ENCODE assay signal across 17 mouse cellular contexts in the genomic region with DNA sequence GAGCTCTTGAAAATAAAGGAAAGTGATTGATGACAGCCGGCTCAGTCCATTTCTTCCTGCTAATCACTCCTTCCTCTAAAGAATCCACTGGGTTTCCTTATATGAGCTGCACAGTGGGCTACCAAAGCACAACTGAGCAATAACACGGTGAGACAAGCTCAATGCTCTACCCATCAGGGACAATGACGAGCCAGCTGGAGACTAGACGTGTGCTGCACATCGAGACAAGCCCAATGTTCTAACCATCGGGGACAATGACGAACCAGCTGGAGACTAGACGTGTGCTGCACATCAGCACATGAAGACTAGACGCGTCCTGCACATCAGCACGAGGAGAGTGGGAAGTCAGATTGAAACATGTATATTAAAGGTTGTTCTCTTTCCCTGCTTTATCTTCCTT.
DNase-seq lines count a peak whose midpoint lies in the region; ATAC-seq and TF ChIP-seq lines count a peak whose summit lies in the region.
"Had no signal": no experiment of that assay in that cellular context is flagged by ENCODE, and none has a peak within 500 bp of the region (broad histone marks: within the 10 kb centered on the region; RNA-seq: fewer than 3 reads in every experiment).

No protein-coding gene starts in this region.

- TF ChIP-seq CTCF in kidney, postnatal 0 days (IDR thresholded peaks at IDR 0.05; ENCODE audit: low read depth) = no peak

- H3K9ac ChIP-seq in kidney, postnatal 0 days (ENCODE audit: low read depth, low read length) = no peak overlapping the region
- H3K9ac ChIP-seq in hindbrain, embryonic 12.5 days = no peak overlapping the region
- H3K9ac ChIP-seq in neural tube, embryonic 13.5 days = no peak overlapping the region
- H3K9ac ChIP-seq: embryonic facial prominence, embryonic 12.5 days; limb, embryonic 15.5 days; liver, postnatal 0 days had no signal

- H3K4me3 ChIP-seq in kidney, postnatal 0 days (replicated peaks; ENCODE audit: low read depth, low read length) = no peak overlapping the region
- H3K4me3 ChIP-seq in hindbrain, embryonic 12.5 days = no peak overlapping the region
- H3K4me3 ChIP-seq in neural tube, embryonic 13.5 days = no peak overlapping the region
- H3K4me3 ChIP-seq: embryonic facial prominence, embryonic 12.5 days; forebrain, embryonic 10.5 days; limb, embryonic 15.5 days had no signal

- no peak overlapping the region for H3K27ac ChIP-seq in kidney, postnatal 0 days
- peak overlapping the region; percentile 52 for H3K27ac ChIP-seq in hindbrain, embryonic 12.5 days
- H3K27ac ChIP-seq in neural tube, embryonic 13.5 days (replicated peaks) = no peak overlapping the region
- H3K27ac ChIP-seq: embryonic facial prominence, embryonic 12.5 days; forebrain, embryonic 10.5 days; limb, embryonic 15.5 days had no signal

- H3K4me2 ChIP-seq in kidney, postnatal 0 days (ENCODE audit: low read length) = no peak overlapping the region
- peak overlapping the region; percentile 25; the same call in 1 of the 2 replicates for H3K4me2 ChIP-seq in hindbrain, embryonic 12.5 days (replicated peaks)
- H3K4me2 ChIP-seq in neural tube, embryonic 13.5 days = peak overlapping the region; percentile 25
- H3K4me2 ChIP-seq: embryonic facial prominence, embryonic 12.5 days; limb, embryonic 15.5 days had no signal

- H3K27me3 ChIP-seq in kidney, postnatal 0 days (ENCODE audit: insufficient read depth, low read length) = no peaks in the 10 kb centered on the region
- no peaks in the 10 kb centered on the region for H3K27me3 ChIP-seq in hindbrain, embryonic 12.5 days
- H3K27me3 ChIP-seq in neural tube, embryonic 13.5 days = no peaks in the 10 kb centered on the region
- H3K27me3 ChIP-seq: embryonic facial prominence, embryonic 12.5 days; limb, embryonic 15.5 days; Patski had no signal

- no peak for ATAC-seq in kidney, postnatal 0 days (replicated peaks; ENCODE audit: low FRiP score, low read depth)
- ATAC-seq in hindbrain, embryonic 12.5 days (ENCODE audit: low FRiP score) = peak; percentile 78
- ATAC-seq in neural tube, embryonic 13.5 days (ENCODE audit: low read depth) = peak; percentile 59
- ATAC-seq: liver, postnatal 0 days; Patski had no signal

- no peaks in the 10 kb centered on the region for H3K36me3 ChIP-seq in kidney, postnatal 0 days (ENCODE audit: insufficient read depth, low read length)
- H3K36me3 ChIP-seq in hindbrain, embryonic 12.5 days = no peaks in the 10 kb centered on the region
- H3K36me3 ChIP-seq in neural tube, embryonic 13.5 days = no peaks in the 10 kb centered on the region
- H3K36me3 ChIP-seq: embryonic facial prominence, embryonic 12.5 days; forebrain, embryonic 10.5 days; limb, embryonic 15.5 days had no signal

- H3K9me3 ChIP-seq in kidney, postnatal 0 days (replicated peaks; ENCODE audit: low read length) = no peaks in the 10 kb centered on the region
- H3K9me3 ChIP-seq in hindbrain, embryonic 12.5 days (replicated peaks) = no peaks in the 10 kb centered on the region
- no peaks in the 10 kb centered on the region for H3K9me3 ChIP-seq in neural tube, embryonic 13.5 days
- H3K9me3 ChIP-seq: embryonic facial prominence, embryonic 12.5 days; forebrain, embryonic 10.5 days; limb, embryonic 15.5 days had no signal

- peak; percentile 17 for DNase-seq in kidney, postnatal 0 days (ENCODE audit: low spot score)
- DNase-seq in kidney, adult 11 months = no peak
- peak; percentile 74 for DNase-seq in embryo, embryonic 10.5 days (ENCODE audit: low spot score)
- DNase-seq in adrenal gland, adult 18-20 months (ENCODE audit: low spot score in 2 of 2) = no peak
- no peak for DNase-seq in yolk sac, embryonic 10.5 days (ENCODE audit: low spot score)
- no peak for DNase-seq in ovary, adult 18-20 months (ENCODE audit: low spot score)
- DNase-seq: B cell, adult 2 months; cerebellum, adult 9-10 months; kidney, postnatal 14 days; liver, postnatal 0 days; thymus, adult 2 months had no signal

- 48% methylated on average over 11 of the region's 11 CpGs for WGBS in kidney, postnatal 0 days
- WGBS in hindbrain, embryonic 12.5 days = 20% methylated on average over 11 of the region's 11 CpGs
- 14% methylated on average over 11 of the region's 11 CpGs for WGBS in neural tube, embryonic 13.5 days

- no peaks in the 10 kb centered on the region for H3K4me1 ChIP-seq in kidney, postnatal 0 days (replicated peaks; ENCODE audit: insufficient read depth, low read length)
- H3K4me1 ChIP-seq in hindbrain, embryonic 12.5 days = peaks cover 8% of the 10 kb centered on the region
- H3K4me1 ChIP-seq in neural tube, embryonic 13.5 days (replicated peaks) = peaks cover 6% of the 10 kb centered on the region; the same call in 1 of the 2 replicates
- H3K4me1 ChIP-seq: embryonic facial prominence, embryonic 12.5 days; limb, embryonic 15.5 days had no signal

Comparison
In these comparisons a context has a peak if more than half of its experiments do, and no peak if none do; other contexts are left out.
1. DNase-seq: peak in kidney, postnatal 0 days (single experiment) and embryo, embryonic 10.5 days (single experiment); none in kidney, adult 11 months (single experiment), adrenal gland, adult 18-20 months (0 of 2), yolk sac, embryonic 10.5 days (single experiment) and ovary, adult 18-20 months (single experiment).